Mouse (Mus musculus): ENCODE measurements around the gene Gm26657. TPM values are rescaled to one million over a fixed set of nuclear protein-coding genes. Genes with fewer than 3 reads are reported as not detected.

Gm26657 gene
- polyA plus RNA-seq (2017; shearing (Covaris generic)): not detected

DNA sequence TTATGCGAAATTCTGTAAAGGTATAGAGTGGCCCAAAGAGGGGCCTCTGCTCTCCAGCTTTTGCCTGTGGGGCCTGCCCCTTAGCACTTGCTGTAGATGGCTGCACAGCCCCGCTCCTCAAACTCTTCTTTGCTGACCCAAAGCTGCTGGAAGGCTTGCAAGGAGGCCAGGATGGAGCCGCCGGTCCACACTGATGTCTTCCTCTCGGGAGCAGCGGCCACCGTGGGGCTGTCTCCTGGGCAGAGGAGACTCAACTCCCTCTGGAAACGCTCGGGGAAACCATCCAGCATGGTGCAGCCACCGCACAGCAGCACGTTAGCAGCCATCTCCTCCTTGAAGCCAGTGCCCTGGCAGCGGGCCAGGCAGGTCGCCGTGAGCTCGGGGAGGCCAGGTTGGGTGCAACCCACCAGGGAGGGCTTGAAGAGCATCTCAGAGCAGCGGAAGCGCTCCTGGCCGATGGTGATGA, at the start of gene Gm26657:
Gene Gm26657 (plus strand): TSS at position 51 of the 466 bp plus-strand sequence.

GRCm38 (mm10) chr4:56741041-56741493, 1.2 kb downstream of the Gm26657 start, which contains the start of gene Actl7b:
Actl7b (minus strand) TSS chr4:56741443.

GRCm38 (mm10) chr4:56743363-56744195, 3.7 kb downstream of the Gm26657 start, which contains the start of gene Actl7a:
Actl7a (plus strand) TSS chr4:56743413.

Other genes with a start within 250 kb of the Gm26657 start
- gene Actl7b, start 1.4 kb downstream of the Gm26657 start, polyA plus RNA-seq (2017; shearing (Covaris generic)): not detected
- not detected for gene Actl7a, start 3.3 kb downstream of the Gm26657 start, polyA plus RNA-seq (2017; shearing (Covaris generic))
- 25.1 TPM for gene Elp1, start 62.3 kb downstream of the Gm26657 start, polyA plus RNA-seq (2017; shearing (Covaris generic))
- gene Fam206a, start 62.3 kb downstream of the Gm26657 start, polyA plus RNA-seq (2017; shearing (Covaris generic)): 10.3 TPM
- 2.2 TPM for gene Ctnnal1, start 125.1 kb downstream of the Gm26657 start, polyA plus RNA-seq (2017; shearing (Covaris generic))
- 10.8 TPM for gene Tmem245, start 207.4 kb downstream of the Gm26657 start, polyA plus RNA-seq (2017; shearing (Covaris generic))